Mouse (Mus musculus): ENCODE measurements around the gene Abat. TPM values are rescaled to one million over a fixed set of nuclear protein-coding genes. Genes with fewer than 3 reads are reported as not detected.

The Abat gene
- polyA plus RNA-seq, 1 experiment from 2014 or later = 60.3 TPM

DNA sequence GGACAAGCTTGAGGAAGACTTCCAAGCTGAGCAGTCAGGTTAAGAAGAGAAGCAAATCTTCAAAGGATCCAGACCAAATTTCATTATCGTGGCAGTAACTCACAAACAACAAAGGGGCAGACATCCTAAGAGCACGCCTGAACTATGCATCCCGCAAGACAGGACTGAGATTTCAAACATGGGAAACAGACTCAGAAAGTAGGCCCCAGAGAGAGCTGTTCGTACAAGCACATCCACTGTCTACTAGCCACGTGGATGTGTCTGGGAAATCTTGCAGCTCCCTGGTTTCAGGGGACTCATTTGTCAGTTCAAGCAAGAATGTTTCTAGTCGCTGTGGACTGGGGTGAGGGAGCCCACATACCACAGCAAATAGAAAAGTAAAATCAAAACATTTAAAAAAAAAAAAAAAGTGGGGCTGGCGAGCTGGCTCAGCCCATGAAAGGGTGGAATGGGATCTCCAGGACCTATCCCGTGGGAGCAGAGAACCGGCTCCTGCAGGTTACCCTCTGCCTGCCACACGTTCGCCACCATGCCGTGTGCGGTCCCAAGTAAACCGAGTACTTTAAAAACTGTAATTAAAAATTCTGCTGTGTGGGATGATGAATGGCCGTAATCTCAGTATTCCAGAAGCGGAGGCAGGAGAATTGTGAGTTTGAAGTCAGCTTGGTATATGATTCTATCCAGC is 11.1 kb downstream of the Abat start:
- H3K27ac ChIP-seq (ENCODE audit: low read depth, low read length) = 0 out of 2 replicates have a peak overlapping the region, but pooled peaks have one; percentile 11
- H3K9ac ChIP-seq (ENCODE audit: low read length) = no peak overlapping the region; the same call in 1 of the 2 replicates
- H3K27me3 ChIP-seq (ENCODE audit: control insufficient read depth, insufficient read depth, low read length) = no peaks in the 10 kb centered on the region
- no peaks in the 10 kb centered on the region for H3K36me3 ChIP-seq (ENCODE audit: control insufficient read depth, insufficient read depth, low read length)
- H3K9me3 ChIP-seq (ENCODE audit: control insufficient read depth, low read length) = no peaks in the 10 kb centered on the region
- H3K4me2 ChIP-seq (ENCODE audit: low read depth) = no peak overlapping the region
- 66% methylated on average over 16 of the region's 16 CpGs for WGBS
- DNase-seq (ENCODE audit: low spot score) = no peak
- no peak overlapping the region for H3K4me3 ChIP-seq (ENCODE audit: low read depth, low read length)
- peaks cover 5% of the 10 kb centered on the region for H3K4me1 ChIP-seq (ENCODE audit: control insufficient read depth, insufficient read depth, low read length)
- 0 out of 2 replicates have a peak, but pooled peaks have one; percentile 13 for ATAC-seq (ENCODE audit: insufficient read depth, low FRiP score, low TSS enrichment)

DNA sequence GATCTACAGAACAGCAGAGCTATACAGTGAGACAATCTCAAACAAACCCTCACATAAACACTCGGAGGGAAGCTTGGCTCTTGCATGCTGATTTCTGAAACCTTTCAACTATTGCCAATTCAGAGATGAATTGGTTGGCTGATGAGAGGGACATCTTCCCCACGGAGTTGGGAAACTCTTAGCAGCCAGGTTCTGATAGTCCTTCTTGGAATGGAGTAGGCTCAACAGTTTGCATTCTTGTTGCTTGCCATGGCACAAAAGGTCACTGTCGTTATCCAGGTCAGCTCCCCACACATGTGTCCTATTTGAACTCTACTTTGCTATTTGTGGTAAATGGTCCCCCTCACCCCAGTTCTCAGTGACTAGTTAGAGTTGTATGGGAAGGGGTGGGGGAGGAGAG is 12.1 kb downstream of the Abat start:
- Histone ChIP-seq H3K9me3 (ENCODE audit: control insufficient read depth, low read length) (no peaks in the 10 kb centered on the region), H3K9ac (ENCODE audit: low read length) (no peak overlapping the region), H3K4me1 (ENCODE audit: control insufficient read depth, insufficient read depth, low read length) (peaks cover 5% of the 10 kb centered on the region), H3K36me3 (ENCODE audit: control insufficient read depth, insufficient read depth, low read length) (no peaks in the 10 kb centered on the region), H3K27ac (ENCODE audit: low read depth, low read length) (no peak overlapping the region), H3K4me2 (ENCODE audit: low read depth) (no peak overlapping the region), H3K27me3 (ENCODE audit: control insufficient read depth, insufficient read depth, low read length) (no peaks in the 10 kb centered on the region), H3K4me3 (ENCODE audit: low read depth, low read length) (no peak overlapping the region)
- DNase-seq (ENCODE audit: low spot score) (no peak), ATAC-seq (ENCODE audit: insufficient read depth, low FRiP score, low TSS enrichment) (no peak)
- 77% methylated on average over 3 of the region's 3 CpGs for WGBS

DNA sequence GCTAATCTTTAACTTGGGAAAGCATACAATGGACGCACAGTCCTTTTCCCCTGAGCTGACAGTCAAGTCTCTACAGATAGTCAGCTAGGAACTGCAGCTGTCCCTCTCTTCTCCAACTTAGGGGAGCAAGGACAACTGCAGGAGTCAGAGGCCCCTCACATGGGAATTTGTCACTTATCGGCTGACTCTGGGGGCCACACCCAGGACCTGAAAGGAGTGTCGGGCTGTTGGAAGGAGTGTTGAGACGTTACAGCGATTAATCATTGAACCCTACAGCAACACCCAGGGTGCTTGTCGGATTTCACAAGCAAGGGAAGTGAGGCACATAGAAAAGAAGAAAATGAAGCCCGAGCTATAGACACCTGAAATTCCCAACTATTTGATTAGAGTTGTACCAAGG is 12.6 kb downstream of the Abat start:
- Histone ChIP-seq H3K9ac (ENCODE audit: low read length) (no peak overlapping the region), H3K9me3 (ENCODE audit: control insufficient read depth, low read length) (no peaks in the 10 kb centered on the region), H3K27me3 (ENCODE audit: control insufficient read depth, insufficient read depth, low read length) (no peaks in the 10 kb centered on the region), H3K4me3 (ENCODE audit: low read depth, low read length) (no peak overlapping the region), H3K4me1 (ENCODE audit: control insufficient read depth, insufficient read depth, low read length) (peaks cover 5% of the 10 kb centered on the region), H3K27ac (ENCODE audit: low read depth, low read length) (no peak overlapping the region), H3K36me3 (ENCODE audit: control insufficient read depth, insufficient read depth, low read length) (no peaks in the 10 kb centered on the region), H3K4me2 (ENCODE audit: low read depth) (no peak overlapping the region)
- no peak for ATAC-seq (ENCODE audit: insufficient read depth, low FRiP score, low TSS enrichment)
- no peak for DNase-seq (ENCODE audit: low spot score)
- WGBS = 70% methylated on average over 7 of the region's 7 CpGs

DNA sequence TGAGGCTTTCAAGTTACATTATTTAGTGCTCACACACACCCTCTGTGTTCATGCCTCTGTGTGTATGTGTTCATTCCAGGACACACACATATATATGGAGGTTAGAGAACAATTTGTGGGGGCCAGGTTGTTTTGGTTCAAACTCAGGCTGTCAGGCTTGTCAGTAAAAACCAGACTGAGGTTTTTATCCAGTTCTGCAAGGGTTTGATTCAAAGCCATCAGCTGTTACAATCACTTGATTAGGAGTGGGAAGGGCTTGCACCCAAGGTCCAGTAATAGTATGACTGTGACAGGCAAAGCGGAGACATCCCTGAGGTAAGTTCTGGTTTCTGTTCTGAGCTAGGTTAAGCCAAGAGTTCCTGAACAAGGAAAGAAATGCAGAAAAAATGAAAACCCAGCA is 16.2 kb downstream of the Abat start:
- ATAC-seq (ENCODE audit: insufficient read depth, low FRiP score, low TSS enrichment) (no peak), DNase-seq (ENCODE audit: low spot score) (no peak)
- no peak overlapping the region for H3K9ac ChIP-seq (ENCODE audit: low read length)
- no peaks in the 10 kb centered on the region for H3K4me1 ChIP-seq (ENCODE audit: control insufficient read depth, insufficient read depth, low read length)
- H3K36me3 ChIP-seq (ENCODE audit: control insufficient read depth, insufficient read depth, low read length) = no peaks in the 10 kb centered on the region
- H3K9me3 ChIP-seq (ENCODE audit: control insufficient read depth, low read length) = no peaks in the 10 kb centered on the region
- no peak overlapping the region for H3K4me2 ChIP-seq (ENCODE audit: low read depth)
- 96% methylated on average over 1 of the region's 1 CpGs for WGBS
- H3K27me3 ChIP-seq (ENCODE audit: control insufficient read depth, insufficient read depth, low read length) = no peaks in the 10 kb centered on the region
- no peak overlapping the region for H3K4me3 ChIP-seq (ENCODE audit: low read depth, low read length)
- no peak overlapping the region for H3K27ac ChIP-seq (ENCODE audit: low read depth, low read length)

DNA sequence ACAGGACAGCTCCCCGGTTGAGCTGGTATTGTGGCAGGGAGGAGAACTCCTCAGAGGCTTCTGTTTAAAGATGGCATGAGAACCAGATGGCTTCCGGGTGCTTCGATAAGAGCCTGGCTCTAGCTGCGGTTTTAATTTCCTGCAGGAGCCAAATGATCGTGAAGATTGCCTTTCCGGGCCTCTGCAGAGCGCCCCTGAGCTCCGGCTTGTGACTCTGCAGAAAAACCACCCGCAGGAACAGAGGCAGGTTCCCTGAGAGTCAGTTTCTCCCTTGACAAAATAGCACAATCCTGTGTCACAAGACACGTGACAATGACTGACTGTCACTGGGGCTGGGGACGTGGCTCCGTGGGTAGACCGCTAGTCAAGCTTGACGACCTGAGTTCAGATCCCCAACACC is 16.8 kb downstream of the Abat start:
- no peak overlapping the region for H3K4me3 ChIP-seq (ENCODE audit: low read depth, low read length)
- WGBS = 83% methylated on average over 14 of the region's 14 CpGs
- ATAC-seq (ENCODE audit: insufficient read depth, low FRiP score, low TSS enrichment) (no peak), DNase-seq (ENCODE audit: low spot score) (no peak)
- H3K36me3 ChIP-seq (ENCODE audit: control insufficient read depth, insufficient read depth, low read length) = no peaks in the 10 kb centered on the region
- no peaks in the 10 kb centered on the region for H3K27me3 ChIP-seq (ENCODE audit: control insufficient read depth, insufficient read depth, low read length)
- H3K4me1 ChIP-seq (ENCODE audit: control insufficient read depth, insufficient read depth, low read length) = no peaks in the 10 kb centered on the region
- H3K9me3 ChIP-seq (ENCODE audit: control insufficient read depth, low read length) = no peaks in the 10 kb centered on the region
- H3K4me2 ChIP-seq (ENCODE audit: low read depth) = no peak overlapping the region
- H3K27ac ChIP-seq (ENCODE audit: low read depth, low read length) = no peak overlapping the region
- H3K9ac ChIP-seq (ENCODE audit: low read length) = no peak overlapping the region

DNA sequence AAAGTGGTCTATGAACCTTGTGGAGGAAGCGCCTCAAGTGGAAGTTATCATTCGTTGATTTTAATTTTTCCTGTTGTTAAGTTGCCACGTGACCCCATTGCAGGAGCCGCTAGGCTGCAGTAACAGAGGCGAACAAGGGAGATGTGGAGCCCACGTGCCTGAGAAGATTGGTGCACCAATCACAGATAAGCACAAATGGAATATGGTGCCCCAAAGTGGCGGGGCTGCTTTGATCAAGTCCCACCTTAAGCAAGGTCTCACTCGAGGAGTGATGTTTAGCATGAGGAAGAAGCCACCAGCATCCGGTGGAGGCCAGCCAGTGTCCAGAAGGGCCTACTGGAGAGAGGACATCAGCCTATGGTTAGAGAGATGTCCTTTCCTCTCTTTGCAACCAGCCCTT is 19.2 kb downstream of the Abat start:
- no peaks in the 10 kb centered on the region for H3K9me3 ChIP-seq (ENCODE audit: control insufficient read depth, low read length)
- DNase-seq (ENCODE audit: low spot score) (no peak), ATAC-seq (ENCODE audit: insufficient read depth, low FRiP score, low TSS enrichment) (no peak)
- H3K27me3 ChIP-seq (ENCODE audit: control insufficient read depth, insufficient read depth, low read length) = no peaks in the 10 kb centered on the region
- H3K27ac ChIP-seq (ENCODE audit: low read depth, low read length) = no peak overlapping the region
- no peak overlapping the region for H3K4me3 ChIP-seq (ENCODE audit: low read depth, low read length)
- no peaks in the 10 kb centered on the region for H3K4me1 ChIP-seq (ENCODE audit: control insufficient read depth, insufficient read depth, low read length)
- WGBS = 91% methylated on average over 9 of the region's 9 CpGs
- H3K4me2 ChIP-seq (ENCODE audit: low read depth) = no peak overlapping the region
- H3K9ac ChIP-seq (ENCODE audit: low read length) = no peak overlapping the region
- H3K36me3 ChIP-seq (ENCODE audit: control insufficient read depth, insufficient read depth, low read length) = no peaks in the 10 kb centered on the region

DNA sequence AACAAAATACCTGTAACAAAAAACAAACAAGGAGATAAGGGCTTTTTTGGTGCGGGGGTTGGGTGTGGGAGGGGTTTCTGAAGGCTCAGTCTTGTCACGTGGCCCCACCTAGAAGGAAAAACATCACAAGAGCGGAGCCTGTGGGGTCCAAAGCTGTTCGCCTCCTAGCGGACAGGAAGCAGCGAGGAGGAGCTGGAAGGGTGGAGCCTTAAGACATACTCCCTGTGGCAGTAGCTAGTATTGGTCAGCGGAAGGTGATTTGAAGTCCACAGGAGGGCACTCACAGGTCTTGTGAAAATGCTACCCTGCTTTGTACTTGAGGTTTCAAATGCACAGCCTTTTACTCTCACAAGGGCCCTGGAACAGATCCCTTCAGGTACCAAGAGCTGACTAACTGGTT is 19.7 kb downstream of the Abat start:
- DNase-seq (ENCODE audit: low spot score) = no peak
- WGBS = 68% methylated on average over 7 of the region's 7 CpGs
- Histone ChIP-seq H3K27ac (ENCODE audit: low read depth, low read length) (no peak overlapping the region), H3K27me3 (ENCODE audit: control insufficient read depth, insufficient read depth, low read length) (no peaks in the 10 kb centered on the region), H3K9me3 (ENCODE audit: control insufficient read depth, low read length) (no peaks in the 10 kb centered on the region), H3K9ac (ENCODE audit: low read length) (no peak overlapping the region), H3K4me3 (ENCODE audit: low read depth, low read length) (no peak overlapping the region), H3K36me3 (ENCODE audit: control insufficient read depth, insufficient read depth, low read length) (no peaks in the 10 kb centered on the region), H3K4me1 (ENCODE audit: control insufficient read depth, insufficient read depth, low read length) (no peaks in the 10 kb centered on the region), H3K4me2 (ENCODE audit: low read depth) (no peak overlapping the region)
- ATAC-seq (ENCODE audit: insufficient read depth, low FRiP score, low TSS enrichment) = no peak

DNA sequence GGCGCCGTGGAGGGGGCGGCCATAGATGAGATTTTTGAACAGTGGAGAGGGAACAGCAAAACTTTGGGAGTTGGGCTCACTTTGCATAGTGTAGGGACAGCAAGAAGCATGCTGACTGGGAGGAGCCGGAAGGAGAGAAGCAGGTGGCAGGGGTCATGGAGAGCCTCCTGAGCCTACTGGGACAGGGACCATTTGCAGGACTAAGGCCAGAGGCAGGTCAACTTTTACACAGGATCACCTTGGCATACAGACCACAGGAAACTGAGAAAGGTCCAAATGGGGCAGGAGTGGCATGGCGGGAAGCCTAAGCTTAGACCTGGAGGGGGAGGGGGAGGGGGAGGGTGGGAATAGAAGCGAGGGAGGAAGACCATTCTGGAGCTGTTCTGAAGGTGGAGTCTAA is 20.2 kb downstream of the Abat start:
- no peak for DNase-seq (ENCODE audit: low spot score)
- WGBS = 88% methylated on average over 6 of the region's 6 CpGs
- no peak overlapping the region for H3K9ac ChIP-seq (ENCODE audit: low read length)
- H3K4me3 ChIP-seq (ENCODE audit: low read depth, low read length) = no peak overlapping the region
- no peaks in the 10 kb centered on the region for H3K36me3 ChIP-seq (ENCODE audit: control insufficient read depth, insufficient read depth, low read length)
- H3K9me3 ChIP-seq (ENCODE audit: control insufficient read depth, low read length) = no peaks in the 10 kb centered on the region
- H3K4me1 ChIP-seq (ENCODE audit: control insufficient read depth, insufficient read depth, low read length) = 0 out of 2 replicates have a peak, but pooled peaks cover under 1% of the 10 kb centered on the region
- H3K27ac ChIP-seq (ENCODE audit: low read depth, low read length) = no peak overlapping the region
- no peaks in the 10 kb centered on the region for H3K27me3 ChIP-seq (ENCODE audit: control insufficient read depth, insufficient read depth, low read length)
- H3K4me2 ChIP-seq (ENCODE audit: low read depth) = no peak overlapping the region
- ATAC-seq (ENCODE audit: insufficient read depth, low FRiP score, low TSS enrichment) = no peak

DNA sequence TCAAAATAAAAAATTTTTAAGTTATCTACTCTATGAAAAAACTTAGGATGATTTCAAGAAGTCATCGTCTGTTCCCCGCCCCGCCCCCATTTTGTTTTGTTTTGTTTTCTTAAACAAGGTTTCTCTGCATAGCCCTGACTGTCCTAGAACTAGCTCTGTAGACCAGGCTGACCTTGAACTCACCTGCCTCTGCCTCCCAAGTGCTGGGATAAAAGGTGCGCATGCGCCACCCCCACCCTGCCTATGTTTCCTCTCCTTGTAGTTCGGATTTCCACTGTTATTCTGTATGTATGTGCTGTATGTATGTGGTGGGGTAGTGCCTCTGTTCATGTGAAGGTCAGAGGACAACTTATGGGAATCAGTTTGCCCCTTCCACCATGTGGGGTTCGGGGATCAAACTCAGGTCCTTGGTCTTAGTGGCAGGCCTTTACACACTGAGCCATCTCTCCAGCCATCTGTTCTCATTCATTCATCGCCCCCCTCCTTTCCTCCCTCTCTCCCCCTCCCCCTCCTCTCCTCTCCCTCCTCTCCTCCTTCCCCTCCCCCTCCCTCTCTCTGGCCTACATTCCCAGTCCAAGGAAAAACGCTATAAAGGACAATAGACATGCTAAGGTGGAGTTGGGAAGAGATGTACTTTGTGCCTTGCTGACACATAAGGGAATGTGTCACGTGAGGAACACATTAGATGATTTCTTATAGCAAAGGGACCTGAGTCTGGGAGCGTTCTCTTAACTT is 21.4 kb downstream of the Abat start:
- Histone ChIP-seq H3K36me3 (ENCODE audit: control insufficient read depth, insufficient read depth, low read length) (no peaks in the 10 kb centered on the region), H3K9ac (ENCODE audit: low read length) (no peak overlapping the region), H3K4me3 (ENCODE audit: low read depth, low read length) (no peak overlapping the region), H3K27ac (ENCODE audit: low read depth, low read length) (no peak overlapping the region), H3K9me3 (ENCODE audit: control insufficient read depth, low read length) (no peaks in the 10 kb centered on the region), H3K27me3 (ENCODE audit: control insufficient read depth, insufficient read depth, low read length) (no peaks in the 10 kb centered on the region), H3K4me1 (ENCODE audit: control insufficient read depth, insufficient read depth, low read length) (peaks cover 9% of the 10 kb centered on the region), H3K4me2 (ENCODE audit: low read depth) (no peak overlapping the region)
- ATAC-seq (ENCODE audit: insufficient read depth, low FRiP score, low TSS enrichment) (no peak), DNase-seq (ENCODE audit: low spot score) (no peak)
- WGBS = 79% methylated on average over 11 of the region's 11 CpGs
